Mouse (Mus musculus): ENCODE measurements around the gene Rps19bp1.

DNA sequence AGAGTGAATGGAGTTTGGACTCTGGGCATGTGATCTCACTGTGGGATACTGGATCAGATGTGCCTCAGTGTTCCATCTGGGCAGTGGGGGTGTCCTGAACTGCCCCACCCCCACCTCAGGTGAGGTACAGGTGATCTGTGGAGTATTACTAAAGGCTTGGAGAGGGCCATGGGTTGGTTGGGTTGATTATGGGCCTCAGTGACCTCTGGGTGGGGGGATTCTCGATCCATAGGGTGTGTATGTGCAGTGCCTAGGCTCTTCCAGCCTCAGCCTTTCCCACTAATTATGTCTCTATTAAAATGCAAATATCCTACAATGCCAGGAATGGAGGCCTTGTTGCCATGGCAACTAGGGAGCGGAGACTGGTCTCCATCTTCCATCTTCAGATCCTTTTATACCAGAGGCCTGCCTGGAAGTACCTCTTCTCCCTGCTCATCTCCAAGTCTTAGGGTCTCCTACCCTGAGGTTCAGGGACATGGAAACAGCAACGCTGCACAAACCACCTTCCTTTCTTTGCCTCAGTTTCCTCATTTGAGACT is 7.8 kb upstream of the Rps19bp1 start:
- TF ChIP-seq CTCF (IDR thresholded peaks at IDR 0.05; ENCODE audit: insufficient read depth, low read depth, low read length) (no peak), POLR2A (IDR thresholded peaks at IDR 0.05; ENCODE audit: insufficient read depth, low read depth, low read length) (no peak)
